Mouse (Mus musculus): Measurements from ENCODE around the gene Foxc1. TPM values are rescaled to one million over a fixed set of nuclear protein-coding genes. Genes with fewer than 3 reads are reported as not detected.

The Foxc1 gene
- polyA plus RNA-seq, 1 experiment from 2014 or later = 0.07 TPM

- no peak overlapping the region for H3K9ac ChIP-seq (ENCODE audit: low read depth, low read length)
- H3K27ac ChIP-seq (ENCODE audit: low read length) = no peak overlapping the region
- ATAC-seq = no peak
- 82% methylated on average over 5 of the region's 5 CpGs for WGBS
- H3K4me3 ChIP-seq (ENCODE audit: low read length) = no peak overlapping the region
- no peaks in the 10 kb centered on the region for H3K9me3 ChIP-seq (ENCODE audit: control insufficient read depth, low read length)
- H3K4me2 ChIP-seq (ENCODE audit: low read depth, low read length) = no peak overlapping the region
- no peaks in the 10 kb centered on the region for H3K36me3 ChIP-seq (ENCODE audit: control insufficient read depth, insufficient read depth, low read length)
- no peaks in the 10 kb centered on the region for H3K4me1 ChIP-seq (ENCODE audit: control insufficient read depth, insufficient read depth, low read length)
- no peaks in the 10 kb centered on the region for H3K27me3 ChIP-seq (replicated peaks; ENCODE audit: control insufficient read depth, insufficient read depth, low read length)
These were observed 53.8 kb downstream of the Foxc1 start for GRCm38 (mm10) chr13:31860200-31860599.

Other genes starting within 250 kb of the Foxc1 start
- gene A530084C06Rik, start 247.3 kb upstream of the Foxc1 start, polyA plus RNA-seq (2015; fragmentation: Nextera tagmentation; extraction: Ambion mirVana) = not detected in 2 replicates
- 11.4 and 13.7 TPM in 2 replicates for gene Foxf2, start 180.8 kb upstream of the Foxc1 start, polyA plus RNA-seq (2015; fragmentation: Nextera tagmentation; extraction: Ambion mirVana)